10 mouse cellular contexts compared by ENCODE assay signal in genomic region chr17:79069019-79069418, GRCm38 (mm10). TPM values are rescaled to one million over a fixed set of nuclear protein-coding genes. Genes with fewer than 3 reads are reported as not detected.
DNase-seq lines count a peak whose midpoint lies in the region; ATAC-seq and TF ChIP-seq lines count a peak whose summit lies in the region.
"Had no signal": no experiment of that assay in that cellular context is flagged by ENCODE, and none has a peak within 500 bp of the region (broad histone marks: within the 10 kb centered on the region; RNA-seq: fewer than 3 reads in every experiment).

No protein-coding gene starts in this region.

- H3K9ac ChIP-seq in hindbrain, postnatal 0 days (replicated peaks; ENCODE audit: low read length) = no peak overlapping the region
- no peak overlapping the region for H3K9ac ChIP-seq in hindbrain, embryonic 14.5 days
- H3K9ac ChIP-seq in liver, postnatal 0 days (replicated peaks) = no peak overlapping the region

- H3K4me1 ChIP-seq in hindbrain, postnatal 0 days (ENCODE audit: insufficient read depth, low read length) = no peaks in the 10 kb centered on the region
- no peaks in the 10 kb centered on the region for H3K4me1 ChIP-seq in hindbrain, embryonic 14.5 days (replicated peaks; ENCODE audit: control insufficient read depth, insufficient read depth, low read length)
- peaks cover 5% of the 10 kb centered on the region for H3K4me1 ChIP-seq in liver, postnatal 0 days (ENCODE audit: insufficient read depth)

- H3K36me3 ChIP-seq in hindbrain, postnatal 0 days (ENCODE audit: insufficient read depth, low read length) = no peaks in the 10 kb centered on the region
- H3K36me3 ChIP-seq in hindbrain, embryonic 14.5 days (replicated peaks; ENCODE audit: control insufficient read depth, insufficient read depth) = no peaks in the 10 kb centered on the region
- H3K36me3 ChIP-seq in liver, postnatal 0 days (replicated peaks; ENCODE audit: insufficient read depth, low read length) = no peaks in the 10 kb centered on the region
- H3K36me3 ChIP-seq: G1E had no signal

- TF ChIP-seq EP300 in liver, postnatal 0 days (IDR thresholded peaks at IDR 0.05; ENCODE audit: low read depth) = 0 out of 2 replicates have a peak, but pooled peaks have one; percentile 28

- no peak overlapping the region; the same call in 1 of the 2 replicates for H3K27ac ChIP-seq in hindbrain, postnatal 0 days
- no peak overlapping the region for H3K27ac ChIP-seq in hindbrain, embryonic 14.5 days
- H3K27ac ChIP-seq in liver, postnatal 0 days (ENCODE audit: low read depth) = peak overlapping the region; percentile 94
- H3K27ac ChIP-seq: macrophage had no signal

- no peak overlapping the region for H3K4me2 ChIP-seq in hindbrain, postnatal 0 days (ENCODE audit: low read depth, low read length)
- no peak overlapping the region for H3K4me2 ChIP-seq in hindbrain, embryonic 14.5 days (replicated peaks)
- no peak overlapping the region for H3K4me2 ChIP-seq in liver, postnatal 0 days (ENCODE audit: low read depth, low read length)

- TF ChIP-seq CTCF in hindbrain, postnatal 0 days (IDR thresholded peaks at IDR 0.05; ENCODE audit: low read depth) = no peak
- TF ChIP-seq CTCF in liver, postnatal 0 days (IDR thresholded peaks at IDR 0.05; ENCODE audit: low read depth) = peak; percentile 32; the same call in 1 of the 2 replicates

- ATAC-seq in hindbrain, postnatal 0 days = 0 out of 2 replicates have a peak, but pooled peaks have one; percentile 43
- no peak for ATAC-seq in hindbrain, embryonic 14.5 days (ENCODE audit: low FRiP score)
- ATAC-seq in liver, postnatal 0 days = peak; percentile 71
- no peak for ATAC-seq in erythroid progenitor cell, adult 5-6 weeks (replicated peaks; ENCODE audit: low FRiP score, poor library complexity, severe bottlenecking)
- ATAC-seq in activated CD4-positive, CD25-positive, alpha-beta regulatory T cell, adult 4 months = no peak

- intact Hi-C loops in heart, postnatal 10 days (cut with DNase I) = no loop called here

- 30% methylated on average over 4 of the region's 4 CpGs for WGBS in hindbrain, postnatal 0 days
- 30% methylated on average over 4 of the region's 4 CpGs for WGBS in hindbrain, embryonic 14.5 days
- 44% methylated on average over 4 of the region's 4 CpGs for WGBS in liver, postnatal 0 days (ENCODE audit: insufficient replicate concordance)

- no peak for DNase-seq in hindbrain, postnatal 0 days (ENCODE audit: low spot score)
- DNase-seq in hindbrain, embryonic 14.5 days (ENCODE audit: low spot score) = no peak
- peak; percentile 36 for DNase-seq in embryo, embryonic 10.5 days (ENCODE audit: low spot score)
- peak; percentile 49 to 56 for DNase-seq in heart, postnatal 10 days
- peak; percentile 33 for DNase-seq in liver, postnatal 0 days
- DNase-seq in left cerebral cortex, adult 11 months (ENCODE audit: low spot score) = no peak

- no peak overlapping the region for H3K4me3 ChIP-seq in hindbrain, postnatal 0 days (ENCODE audit: low read length)
- no peak overlapping the region for H3K4me3 ChIP-seq in hindbrain, embryonic 14.5 days (replicated peaks; ENCODE audit: low read length)
- H3K4me3 ChIP-seq in liver, postnatal 0 days (ENCODE audit: low read depth, low read length) = no peak overlapping the region

- no peaks in the 10 kb centered on the region for H3K27me3 ChIP-seq in hindbrain, postnatal 0 days (ENCODE audit: insufficient read depth, low read length)
- no peaks in the 10 kb centered on the region for H3K27me3 ChIP-seq in hindbrain, embryonic 14.5 days (ENCODE audit: control insufficient read depth, insufficient read depth, low read length)
- no peaks in the 10 kb centered on the region for H3K27me3 ChIP-seq in liver, postnatal 0 days (ENCODE audit: insufficient read depth, low read length)

- H3K9me3 ChIP-seq in hindbrain, postnatal 0 days (ENCODE audit: low read length) = no peaks in the 10 kb centered on the region
- no peaks in the 10 kb centered on the region for H3K9me3 ChIP-seq in hindbrain, embryonic 14.5 days (ENCODE audit: control insufficient read depth, low read length)
- H3K9me3 ChIP-seq in liver, postnatal 0 days (ENCODE audit: low read length) = no peaks in the 10 kb centered on the region
- H3K9me3 ChIP-seq: G1E had no signal

RNA-seq across cellular contexts. Expression of gene Qpct, which starts 17.3 kb away (rescaled TPM):
- 30.8 and 32.2 TPM in 2 replicates for total RNA-seq in hindbrain, postnatal 0 days (2014; rRNA removed)
- polyA plus RNA-seq in hindbrain, postnatal 0 days (2015; fragmentation: Nextera tagmentation; extraction: Ambion mirVana) = 37.1 and 37.3 TPM in 2 replicates
- polyA plus RNA-seq in hindbrain, embryonic 14.5 days (2014; fragmentation: Nextera tagmentation; extraction: Ambion mirVana) = 22.8 and 29.3 TPM in 2 replicates
- 10 to 100 TPM; 13.7 to 15.9 TPM for total RNA-seq in heart, postnatal 10 days (2021)
- 53.2 and 53.8 TPM in 2 replicates for polyA plus RNA-seq in liver, postnatal 0 days (2015; fragmentation: Nextera tagmentation; extraction: Ambion mirVana)
- 1.8 TPM in 1 of 2 replicates, not detected in the other for total RNA-seq in erythroid progenitor cell, adult 5-6 weeks (2015; ENCODE audit: low replicate concordance)
- total RNA-seq in erythroid progenitor cell, adult 5-6 weeks (2017; ENCODE audit: low replicate concordance) = 0.77 TPM in 1 of 2 replicates, not detected in the other
- 1 to 10 TPM; 2.1 to 3.7 TPM for polyA plus RNA-seq in activated CD4-positive, CD25-positive, alpha-beta regulatory T cell, adult 4 months (2017; shearing (Covaris generic))
- polyA plus RNA-seq: G1E had no signal

RNA-seq across cellular contexts. Expression of gene Prkd3, which starts 48.4 kb away (rescaled TPM):
- total RNA-seq in hindbrain, postnatal 0 days (2014; rRNA removed) = 24.4 and 27.6 TPM in 2 replicates
- 9.3 and 10.8 TPM in 2 replicates for polyA plus RNA-seq in hindbrain, postnatal 0 days (2015; fragmentation: Nextera tagmentation; extraction: Ambion mirVana)
- polyA plus RNA-seq in hindbrain, embryonic 14.5 days (2014; fragmentation: Nextera tagmentation; extraction: Ambion mirVana) = 15.1 TPM in 2 replicates
- 10 to 100 TPM; 29.4 to 30.0 TPM for total RNA-seq in heart, postnatal 10 days (2021)
- polyA plus RNA-seq in liver, postnatal 0 days (2015; fragmentation: Nextera tagmentation; extraction: Ambion mirVana) = 14.6 and 17.0 TPM in 2 replicates
- total RNA-seq in erythroid progenitor cell, adult 5-6 weeks (2015; ENCODE audit: low replicate concordance) = 9.6 and 9.7 TPM in 2 replicates
- total RNA-seq in erythroid progenitor cell, adult 5-6 weeks (2017; ENCODE audit: low replicate concordance) = 6.7 and 7.8 TPM in 2 replicates
- polyA plus RNA-seq in activated CD4-positive, CD25-positive, alpha-beta regulatory T cell, adult 4 months (2017; shearing (Covaris generic)) = 1 to 10 TPM; 5.7 to 8.2 TPM
- polyA plus RNA-seq: G1E had no signal

Comparison
In these comparisons a context has a peak if more than half of its experiments do, and no peak if none do; other contexts are left out.
1. ATAC-seq: peak in hindbrain, postnatal 0 days (single experiment) and liver, postnatal 0 days (single experiment); none in hindbrain, embryonic 14.5 days (single experiment), erythroid progenitor cell, adult 5-6 weeks (single experiment) and activated CD4-positive, CD25-positive, alpha-beta regulatory T cell, adult 4 months (single experiment).
2. DNase-seq: peak in embryo, embryonic 10.5 days (single experiment), heart, postnatal 10 days (2 of 2) and liver, postnatal 0 days (single experiment); none in hindbrain, postnatal 0 days (single experiment), hindbrain, embryonic 14.5 days (single experiment) and left cerebral cortex, adult 11 months (single experiment).